Mouse (Mus musculus) small intestine, adult 2 months (tissue): ENCODE data around the gene Cfap44.

Source experiments
- CTCF ChIP-seq: fragments of 200-500 bp; IDR thresholded peaks from 2 replicates; pipeline ENCODE4 v1.5.1; 2012; ENCODE audit warnings: low read depth, mild to moderate bottlenecking, control low read depth, inconsistent platforms, low read length, moderate library complexity, mixed read lengths; ENCODE audit not compliant: insufficient replicate concordance, insufficient read length; ENCODE audit errors: extremely low read depth
- POLR2A ChIP-seq: fragments of 200-500 bp; IDR thresholded peaks from 2 replicates; pipeline ENCODE4 v1.6.1; 2012; ENCODE audit warnings: low read depth, mild to moderate bottlenecking, control low read depth, inconsistent platforms, low read length, moderate library complexity

DNA sequence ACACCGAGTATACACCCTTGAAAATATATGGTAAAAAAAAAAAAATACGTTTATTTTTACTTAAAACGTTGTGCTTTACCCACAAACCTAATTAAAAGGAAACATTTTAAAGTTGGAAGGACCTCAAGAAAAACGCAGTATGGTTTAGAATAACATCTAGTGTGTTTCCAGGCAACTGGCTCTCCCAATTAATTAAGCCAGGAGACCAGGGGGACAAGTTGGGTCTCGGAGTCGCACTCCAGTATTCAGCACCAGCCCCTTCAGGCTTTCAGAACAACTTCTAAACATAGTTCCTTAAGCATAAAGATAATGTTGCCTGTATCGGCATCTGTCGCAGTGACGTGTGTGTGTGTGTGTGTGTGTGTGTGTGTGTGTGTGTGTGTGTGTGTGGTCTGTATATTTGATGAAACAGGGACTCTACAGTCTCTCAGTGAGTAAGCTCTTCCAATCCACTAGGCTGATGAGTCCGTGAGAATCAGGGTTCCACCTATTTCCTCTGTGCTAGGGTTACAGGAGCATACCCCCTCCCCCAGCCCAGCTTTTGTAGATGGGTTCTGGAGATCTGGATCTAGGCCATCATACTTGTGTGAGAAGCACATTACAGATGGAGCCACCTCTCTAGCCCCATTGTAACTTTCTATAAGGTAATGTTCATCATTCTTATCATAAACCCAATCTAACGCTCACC lies 132.8 kb downstream of the Cfap44 start:
- TF ChIP-seq POLR2A, result no peak
- TF ChIP-seq CTCF, result no peak
